Mouse (Mus musculus) embryonic fibroblast, embryonic 13.5 days (primary cell): Measurements from ENCODE around the gene Gm33543.

ENCODE experiments used
- CTCF ChIP-seq: IDR thresholded peaks from 2 replicates; pipeline ENCODE4 v1.5.1; 2011; ENCODE audit warnings: mild to moderate bottlenecking, control low read depth, low read length, moderate library complexity, borderline replicate concordance; ENCODE audit not compliant: insufficient read depth
- POLR2A ChIP-seq: IDR thresholded peaks from 2 replicates; pipeline ENCODE4 v1.6.1; 2011; ENCODE audit warnings: low read depth, mild to moderate bottlenecking, control low read depth, low read length, moderate library complexity

DNA sequence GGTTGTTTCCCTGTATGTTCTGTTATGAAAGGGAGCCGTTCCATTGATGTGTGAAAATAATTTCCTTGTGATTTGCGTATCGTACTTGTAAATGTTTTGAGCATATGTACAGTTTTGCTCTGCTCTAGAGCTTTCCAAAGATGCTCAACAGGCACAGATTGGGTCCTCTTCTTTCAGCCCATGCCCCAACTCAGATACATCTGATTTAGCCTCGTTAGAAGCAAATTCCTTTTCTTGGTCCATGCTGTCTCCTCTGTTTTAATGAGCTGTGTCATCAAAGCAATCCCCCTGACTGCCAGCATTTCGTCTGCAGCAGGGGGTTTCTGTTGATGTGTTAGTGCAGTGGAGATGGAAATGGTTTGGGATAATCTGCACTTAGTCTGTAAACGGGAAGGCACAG is 25.6 kb upstream of the Gm33543 start:
- TF ChIP-seq CTCF: no peak
- no peak for TF ChIP-seq POLR2A
